Mouse (Mus musculus) retina, postnatal 7 days (tissue): ENCODE measurements around the gene Slc39a2.
"Not testable (repeated sequence)": the region's sequence is repeated elsewhere in the genome, so short reads cannot be mapped to it uniquely, and the experiment has no call there.

ENCODE experiments used
- DNase-seq: peaks from one replicate; pipeline ENCODE4 v3.0.0-alpha.2; 2012; ENCODE audit warnings: low read depth, low spot score

The Slc39a2 gene

GRCm38 (mm10) chr14:51902806-51903710 is 10.4 kb downstream of the Slc39a2 start:
- DNase-seq = peak; percentile 51

GRCm38 (mm10) chr14:51903782-51904181 is 11.1 kb downstream of the Slc39a2 start:
- no peak for DNase-seq

- DNase-seq = no peak
These were observed 12.0 kb downstream of the Slc39a2 start for GRCm38 (mm10) chr14:51904706-51905105.

GRCm38 (mm10) chr14:51906102-51906501 is 13.4 kb downstream of the Slc39a2 start:
- no peak for DNase-seq

GRCm38 (mm10) chr14:51911301-51911700 is 18.6 kb downstream of the Slc39a2 start:
- DNase-seq = no peak

- no peak for DNase-seq
These were observed 19.8 kb downstream of the Slc39a2 start for GRCm38 (mm10) chr14:51912391-51913061.

- DNase-seq = no peak
These were observed 20.6 kb downstream of the Slc39a2 start for GRCm38 (mm10) chr14:51913062-51913959.

- DNase-seq = no peak
These were observed 21.5 kb downstream of the Slc39a2 start, which contains the start of gene Ndrg2 for GRCm38 (mm10) chr14:51913960-51914762. Gene Ndrg2 (minus strand): TSS chr14:51914158.

GRCm38 (mm10) chr14:51915030-51915429 is 22.3 kb downstream of the Slc39a2 start:
- DNase-seq = no peak

- DNase-seq = no peak
These were observed 23.9 kb downstream of the Slc39a2 start for GRCm38 (mm10) chr14:51916539-51916938.

- DNase-seq = no peak
These were observed 25.4 kb downstream of the Slc39a2 start, which contains the start of gene Tppp2 for GRCm38 (mm10) chr14:51918125-51918524. Gene Tppp2 (plus strand): TSS chr14:51918425.

- no peak for DNase-seq
These were observed 26.3 kb downstream of the Slc39a2 start for GRCm38 (mm10) chr14:51918966-51919365.

- DNase-seq = no peak
These were observed 29.3 kb downstream of the Slc39a2 start for GRCm38 (mm10) chr14:51921759-51922570.

GRCm38 (mm10) chr14:51922571-51922865 is 29.8 kb downstream of the Slc39a2 start, which contains the start of gene Rnase13:
Gene Rnase13 (minus strand): TSS chr14:51922773.
- no peak for DNase-seq

GRCm38 (mm10) chr14:51922910-51923309 is 30.2 kb downstream of the Slc39a2 start:
- no peak for DNase-seq

GRCm38 (mm10) chr14:51923492-51923891 is 30.8 kb downstream of the Slc39a2 start:
- DNase-seq = no peak

GRCm38 (mm10) chr14:51926930-51927329 is 34.2 kb downstream of the Slc39a2 start:
- DNase-seq = not testable (repeated sequence)

- DNase-seq = no peak
These were observed 36.7 kb downstream of the Slc39a2 start for GRCm38 (mm10) chr14:51929309-51929943.

GRCm38 (mm10) chr14:51929968-51930367 is 37.3 kb downstream of the Slc39a2 start:
- no peak for DNase-seq
